Mouse (Mus musculus): Measurements from ENCODE around the gene Coro6. TPM values are rescaled to one million over a fixed set of nuclear protein-coding genes. Genes with fewer than 3 reads are reported as not detected.

The Coro6 gene
- polyA plus RNA-seq, 1 experiment from 2014 or later, result 0.06 TPM

- ATAC-seq, result no peak
- no peak overlapping the region for H3K9ac ChIP-seq
Measured at GRCm38 (mm10) chr11:77518051-77518798, 56.0 kb downstream of the Coro6 start.

GRCm38 (mm10) chr11:77519043-77519442 is 56.8 kb downstream of the Coro6 start, which contains the start of gene Gm10392:
Gene Gm10392, minus strand, starts transcription at chr11:77519198.
- peaks cover 8% of the 10 kb centered on the region; the same call in 1 of the 2 replicates for H3K27me3 ChIP-seq (replicated peaks)
- no peak within 1 kb of the TSS for H3K9ac ChIP-seq
- 59% methylated on average over 5 of the region's 5 CpGs for WGBS
- H3K27ac ChIP-seq, result no peak within 1 kb of the TSS
- H3K4me3 ChIP-seq (replicated peaks), result no peak within 1 kb of the TSS
- H3K9me3 ChIP-seq, result no peaks in the 10 kb centered on the region
- H3K36me3 ChIP-seq, result no peaks in the 10 kb centered on the region
- no peak within 1 kb of the TSS for H3K4me2 ChIP-seq (replicated peaks)
- H3K4me1 ChIP-seq (replicated peaks), result peaks cover 20% of the 10 kb centered on the region
- ATAC-seq, result no peak

More at GRCm38 (mm10) chr11:77518051-77518798, 56.0 kb downstream of the Coro6 start:
- H3K27me3 ChIP-seq (replicated peaks), result peaks cover 8% of the 10 kb centered on the region; the same call in 1 of the 2 replicates
- H3K4me2 ChIP-seq (replicated peaks), result no peak overlapping the region
- 79% methylated on average over 27 of the region's 27 CpGs for WGBS
- no peak overlapping the region for H3K4me3 ChIP-seq (replicated peaks)
- no peaks in the 10 kb centered on the region for H3K36me3 ChIP-seq
- no peaks in the 10 kb centered on the region for H3K9me3 ChIP-seq
- H3K4me1 ChIP-seq (replicated peaks), result peaks cover 25% of the 10 kb centered on the region
- H3K27ac ChIP-seq, result no peak overlapping the region

Other genes with a start within 250 kb of the Coro6 start
- gene Ssh2, start 246.1 kb upstream of the Coro6 start, polyA plus RNA-seq (2015; fragmentation: Nextera tagmentation; extraction: Ambion mirVana), result 5.7 and 5.8 TPM in 2 replicates
- 4.9 and 5.1 TPM in 2 replicates for gene Ankrd13b, start 27.3 kb downstream of the Coro6 start, polyA plus RNA-seq (2015; fragmentation: Nextera tagmentation; extraction: Ambion mirVana)
- 10.7 and 11.8 TPM in 2 replicates for gene Git1, start 31.2 kb downstream of the Coro6 start, polyA plus RNA-seq (2015; fragmentation: Nextera tagmentation; extraction: Ambion mirVana)
- gene Abhd15, start 52.7 kb downstream of the Coro6 start, polyA plus RNA-seq (2015; fragmentation: Nextera tagmentation; extraction: Ambion mirVana), result 3.5 and 3.6 TPM in 2 replicates
- 28.5 and 29.1 TPM in 2 replicates for gene Trp53i13, start 53.6 kb downstream of the Coro6 start, polyA plus RNA-seq (2015; fragmentation: Nextera tagmentation; extraction: Ambion mirVana)
- gene Gm10392, start 56.8 kb downstream of the Coro6 start, polyA plus RNA-seq (2015; fragmentation: Nextera tagmentation; extraction: Ambion mirVana), result not detected in 2 replicates
- 12.1 and 12.8 TPM in 2 replicates for gene Taok1, start 145.4 kb downstream of the Coro6 start, polyA plus RNA-seq (2015; fragmentation: Nextera tagmentation; extraction: Ambion mirVana)
- gene Nufip2, start 223.7 kb downstream of the Coro6 start, polyA plus RNA-seq (2015; fragmentation: Nextera tagmentation; extraction: Ambion mirVana), result 4.6 and 4.8 TPM in 2 replicates

Data from intestine, embryonic 15.5 days (tissue).